Mouse (Mus musculus): Measurements from ENCODE around the gene Pars2.

DNA sequence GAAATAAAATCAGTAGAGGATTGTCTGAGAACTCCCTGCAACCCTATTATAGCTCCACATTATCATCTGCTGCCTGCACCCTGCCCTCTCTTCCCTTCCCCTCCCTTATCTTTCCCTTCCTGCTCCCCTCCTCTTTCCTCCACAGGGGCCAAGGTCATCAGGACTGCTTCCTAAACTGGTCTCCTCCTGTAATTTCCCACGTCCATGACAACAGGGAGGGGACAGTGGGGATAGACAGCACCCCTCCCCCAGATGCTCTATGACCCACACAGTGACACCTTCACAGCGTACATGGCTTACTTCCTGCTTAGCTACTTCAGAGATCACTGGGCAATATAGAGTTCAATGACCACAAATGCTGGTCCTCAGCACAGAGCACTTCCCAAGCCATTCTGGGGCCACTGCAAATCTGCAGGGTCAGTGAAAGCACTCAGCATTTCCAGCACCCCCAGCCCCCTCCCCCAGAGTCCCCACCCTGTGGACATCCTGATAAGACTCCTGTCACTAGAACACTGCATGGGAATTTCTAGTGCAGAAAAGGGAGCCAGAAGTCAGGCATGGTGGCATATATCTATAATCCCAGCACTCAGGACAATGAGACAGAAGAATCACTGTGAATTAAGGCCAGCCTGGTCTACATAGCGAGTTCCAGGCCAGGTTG is 37.9 kb downstream of the Pars2 start:
- TF ChIP-seq GATA1 (IDR thresholded peaks at IDR 0.05; ENCODE audit: borderline replicate concordance, low read length) (no peak), FLI1 (IDR thresholded peaks at IDR 0.05; ENCODE audit: low read length) (no peak)
